Mouse (Mus musculus) CD4-positive helper T cell, adult 2 months (primary cell): ENCODE data around the gene Ajap1.

Experiments used
- DNase-seq: peaks from one replicate; pipeline ENCODE4 v3.0.0-alpha.2; 2012; ENCODE audit warnings: low read depth, missing footprints, low spot score

The Ajap1 gene

GRCm38 (mm10) chr4:153453496-153453895, 29.1 kb downstream of the Ajap1 start:
- DNase-seq, result no peak

DNA sequence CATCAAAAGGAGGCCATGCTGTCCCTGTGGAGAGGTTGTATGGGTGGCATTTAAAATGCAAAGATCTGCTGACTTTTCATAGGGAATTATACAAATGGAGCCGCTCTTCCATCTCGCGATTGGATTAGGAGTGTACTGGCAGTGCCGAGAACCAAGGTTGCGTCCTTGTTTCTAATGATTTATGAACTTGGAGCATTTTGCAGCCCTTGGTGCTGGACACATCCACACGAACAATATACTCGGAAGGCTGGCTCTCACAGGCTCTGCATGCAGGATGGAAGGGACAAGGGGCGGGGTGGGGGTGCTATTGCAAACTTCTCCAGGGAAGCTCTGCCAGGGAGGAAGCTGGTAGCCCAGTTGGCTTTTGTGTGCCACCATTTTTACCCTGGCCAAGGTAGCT, 31.1 kb downstream of the Ajap1 start:
- DNase-seq, result no peak

GRCm38 (mm10) chr4:153442522-153442921, 40.1 kb downstream of the Ajap1 start:
- DNase-seq, result no peak

GRCm38 (mm10) chr4:153439868-153440267, 42.7 kb downstream of the Ajap1 start:
- no peak for DNase-seq

DNA sequence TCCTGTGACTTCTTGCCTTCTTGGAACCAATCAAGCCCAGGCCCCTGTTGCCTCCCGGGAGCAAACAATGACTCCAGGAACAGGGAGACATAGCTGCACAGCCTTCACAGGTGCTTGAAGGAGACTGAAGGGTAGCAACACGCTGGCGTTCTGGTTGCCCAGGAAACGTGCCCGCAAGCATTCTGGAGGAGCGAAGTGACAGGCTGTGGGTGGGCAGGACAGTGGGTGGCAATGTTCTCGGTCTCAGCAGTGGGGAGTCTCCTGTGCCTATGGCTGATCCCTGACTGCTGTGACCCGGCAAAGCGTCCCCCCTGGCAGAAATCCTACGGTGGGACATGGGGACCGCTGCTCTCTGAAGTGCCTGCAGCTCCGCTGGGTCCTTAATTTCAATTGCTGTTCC, 43.6 kb downstream of the Ajap1 start:
- no peak for DNase-seq

- DNase-seq, result no peak
Observed at GRCm38 (mm10) chr4:153437196-153437595, 45.4 kb downstream of the Ajap1 start.

DNA sequence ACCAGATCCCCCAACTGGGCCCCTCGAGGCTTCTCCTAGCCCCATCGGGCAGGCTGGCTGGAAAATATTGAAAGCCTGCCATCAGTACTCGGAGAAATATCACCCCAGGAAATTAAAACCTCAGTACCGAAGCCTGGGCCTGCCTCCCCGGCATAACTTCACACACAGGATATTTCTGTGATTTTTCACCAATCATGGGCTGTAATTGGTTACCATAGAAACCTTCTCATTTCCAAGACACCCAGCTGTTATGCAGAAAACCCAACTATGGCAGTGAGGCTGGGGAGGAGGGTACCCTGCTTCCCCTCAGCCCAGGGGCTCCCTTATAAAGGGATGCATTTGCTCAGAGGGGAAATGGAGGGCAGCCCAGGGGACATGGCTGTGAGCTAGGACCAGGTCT, 46.7 kb downstream of the Ajap1 start:
- DNase-seq, result no peak

DNA sequence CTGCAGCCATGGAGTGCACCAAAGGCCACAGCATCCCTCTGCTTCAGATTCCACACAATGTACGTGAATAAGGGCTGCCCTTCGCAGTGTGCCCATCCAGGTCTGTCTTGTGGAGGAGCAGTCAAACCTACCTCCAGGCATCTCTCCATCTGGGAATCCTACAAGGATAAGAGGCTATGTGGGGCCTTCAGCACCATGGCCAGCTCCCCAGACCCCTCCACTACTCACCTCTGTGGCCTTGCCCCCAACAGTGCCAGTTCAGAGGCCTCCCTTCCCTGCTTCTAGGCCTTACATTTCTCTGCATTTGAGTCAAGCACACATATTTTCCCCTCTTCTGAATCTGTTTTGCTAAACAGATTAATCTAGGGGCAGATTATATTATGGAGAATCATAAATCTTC, 52.6 kb downstream of the Ajap1 start:
- DNase-seq, result no peak

DNA sequence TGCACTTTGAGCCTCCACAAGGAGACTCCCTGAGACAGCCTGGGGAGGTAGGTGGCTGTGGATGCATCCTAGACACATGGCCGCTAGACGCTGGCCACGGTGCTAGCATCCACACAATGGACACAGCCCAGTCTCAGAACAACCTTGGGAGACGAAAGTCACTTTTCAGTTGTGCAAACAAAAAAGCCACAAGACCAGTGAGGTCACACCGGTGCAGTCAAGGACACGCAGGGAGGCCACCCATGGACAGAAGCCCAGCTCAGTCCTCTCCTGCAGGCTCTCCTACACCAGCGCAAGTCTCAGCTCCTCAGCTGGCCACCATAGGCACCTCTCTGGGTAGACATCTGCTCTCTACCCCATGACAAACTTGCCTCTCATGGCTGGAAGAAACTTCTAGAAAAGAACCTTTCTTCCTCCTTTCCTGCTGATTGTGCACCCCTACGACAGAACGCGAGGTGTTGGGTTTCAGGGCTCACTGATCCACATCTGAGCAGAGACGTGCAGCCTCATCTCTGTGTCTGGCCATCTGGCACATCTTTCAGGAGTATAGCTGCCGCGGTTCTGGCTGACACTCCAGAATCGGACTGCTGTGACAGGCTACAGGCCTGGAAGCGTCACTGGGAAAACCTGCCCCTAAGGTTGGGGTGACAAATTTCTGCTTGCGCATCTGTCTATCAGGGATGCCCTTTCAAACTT, 56.5 kb downstream of the Ajap1 start:
- no peak for DNase-seq

- DNase-seq, result no peak
Observed at GRCm38 (mm10) chr4:153424324-153424723, 58.3 kb downstream of the Ajap1 start.

DNA sequence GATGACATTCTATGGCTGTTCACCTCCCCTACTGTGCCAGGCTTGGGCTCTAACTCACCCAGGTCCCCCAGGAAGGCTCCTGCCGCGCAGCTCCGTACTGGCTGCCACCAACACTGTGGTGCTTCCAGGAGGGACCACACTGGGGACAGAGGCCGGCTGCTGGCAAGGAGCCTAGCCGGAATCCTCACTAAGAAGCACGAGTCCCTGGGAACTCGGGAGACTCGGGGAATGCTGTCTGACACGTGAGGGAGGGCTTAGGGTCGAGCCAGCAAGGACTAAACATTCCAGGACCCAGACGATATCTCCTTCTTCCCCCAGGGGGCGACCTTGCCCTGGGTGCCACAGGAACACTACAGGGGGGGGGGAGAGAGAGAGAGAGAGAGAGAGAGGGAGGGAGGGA, 64.7 kb downstream of the Ajap1 start:
- no peak for DNase-seq

GRCm38 (mm10) chr4:153417164-153417896, 65.3 kb downstream of the Ajap1 start:
- no peak for DNase-seq

- DNase-seq, result no peak
Observed at GRCm38 (mm10) chr4:153416111-153416510, 66.5 kb downstream of the Ajap1 start.

- DNase-seq, result no peak
Observed at GRCm38 (mm10) chr4:153398421-153398820, 84.2 kb downstream of the Ajap1 start.

GRCm38 (mm10) chr4:153387478-153387877, 95.1 kb downstream of the Ajap1 start:
- no peak for DNase-seq

GRCm38 (mm10) chr4:153381433-153381832, 101.2 kb downstream of the Ajap1 start:
- no peak for DNase-seq

GRCm38 (mm10) chr4:153380885-153381284, 101.7 kb downstream of the Ajap1 start:
- no peak for DNase-seq

- DNase-seq, result no peak
Observed at GRCm38 (mm10) chr4:153377981-153378380, 104.6 kb downstream of the Ajap1 start.

- DNase-seq, result no peak
Observed at GRCm38 (mm10) chr4:153374233-153374632, 108.4 kb downstream of the Ajap1 start.

DNA sequence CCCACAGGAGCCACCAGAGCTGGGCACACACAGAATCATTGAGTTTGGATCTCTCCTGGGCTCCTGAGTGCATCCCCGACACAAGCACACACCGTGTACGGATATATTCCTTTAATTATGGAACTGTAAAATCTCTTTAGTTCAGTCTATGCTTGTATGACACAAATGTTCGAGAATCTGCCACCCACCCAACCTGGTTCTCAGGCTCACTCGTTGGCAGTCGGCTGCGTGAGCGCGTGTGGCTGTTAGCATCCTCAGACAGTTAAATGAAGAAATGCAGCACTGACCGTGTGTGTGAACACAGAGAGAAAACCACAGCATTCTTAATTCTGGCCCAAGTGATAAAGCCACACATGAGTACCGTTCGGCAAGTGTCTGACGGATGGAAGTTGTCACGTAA, 109.5 kb downstream of the Ajap1 start:
- DNase-seq, result no peak

DNA sequence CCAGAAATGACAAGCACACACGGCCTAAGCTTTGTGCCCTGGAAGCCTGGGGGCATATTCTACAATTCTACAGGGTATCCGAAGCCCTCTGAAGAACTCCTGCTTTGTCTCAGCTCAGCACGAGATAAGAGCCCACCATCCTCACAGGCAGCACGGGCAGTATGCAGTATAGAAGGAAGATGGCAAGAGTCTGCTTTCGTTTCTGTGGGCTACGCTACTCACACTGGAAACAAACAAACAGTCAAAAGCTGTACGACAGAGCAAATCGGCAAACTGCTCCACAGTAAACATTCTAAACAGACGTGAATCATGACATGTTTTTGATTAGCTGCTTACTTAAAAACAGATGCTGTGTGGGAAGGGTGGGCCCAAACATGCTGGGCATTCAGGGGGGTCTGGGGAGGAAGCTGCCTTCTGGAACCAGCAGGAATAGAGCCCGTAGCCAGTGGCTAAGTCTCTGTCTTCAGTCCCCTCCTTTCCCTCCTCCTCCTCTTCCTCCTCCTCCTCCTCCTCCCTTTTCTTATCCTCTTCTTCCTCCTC, 113.9 kb downstream of the Ajap1 start:
- no peak for DNase-seq

- no peak for DNase-seq
Observed at GRCm38 (mm10) chr4:153360868-153361545, 121.6 kb downstream of the Ajap1 start.

GRCm38 (mm10) chr4:153358243-153358550, 124.4 kb downstream of the Ajap1 start:
- DNase-seq, result no peak
